Mouse (Mus musculus): ENCODE results near the gene Mff.

Mff gene

GRCm38 (mm10) chr1:82724339-82725025 is at the start of gene Mff:
Gene Mff, plus strand, starts transcription at chr1:82724890.
- DNase-seq (ENCODE audit: low spot score): peak; percentile 91

- DNase-seq (ENCODE audit: low spot score): no peak
Measured at GRCm38 (mm10) chr1:82686328-82686727, 38.4 kb upstream of the Mff start.

GRCm38 (mm10) chr1:82686866-82687265 is 37.8 kb upstream of the Mff start:
- DNase-seq (ENCODE audit: low spot score): no peak

GRCm38 (mm10) chr1:82687931-82688330 is 36.8 kb upstream of the Mff start:
- DNase-seq (ENCODE audit: low spot score): no peak

- DNase-seq (ENCODE audit: low spot score): no peak
Measured at GRCm38 (mm10) chr1:82695915-82696314, 28.8 kb upstream of the Mff start.

GRCm38 (mm10) chr1:82717816-82718512 is 6.7 kb upstream of the Mff start:
- no peak for DNase-seq (ENCODE audit: low spot score)

- DNase-seq (ENCODE audit: low spot score): peak; percentile 44
Measured at GRCm38 (mm10) chr1:82725026-82725874, 560 bp downstream of the Mff start.

GRCm38 (mm10) chr1:82725875-82726185 is 1.1 kb downstream of the Mff start:
- DNase-seq (ENCODE audit: low spot score): no peak

GRCm38 (mm10) chr1:82726482-82726881 is 1.8 kb downstream of the Mff start:
- DNase-seq (ENCODE audit: low spot score): no peak

- no peak for DNase-seq (ENCODE audit: low spot score)
Measured at GRCm38 (mm10) chr1:82733357-82733756, 8.7 kb downstream of the Mff start.

- DNase-seq (ENCODE audit: low spot score): no peak
Measured at GRCm38 (mm10) chr1:82738066-82738465, 13.4 kb downstream of the Mff start.

- no peak for DNase-seq (ENCODE audit: low spot score)
Measured at GRCm38 (mm10) chr1:82741539-82741938, 16.8 kb downstream of the Mff start.

- no peak for DNase-seq (ENCODE audit: low spot score)
Measured at GRCm38 (mm10) chr1:82743962-82744361, 19.3 kb downstream of the Mff start.

GRCm38 (mm10) chr1:82746408-82746807 is 21.7 kb downstream of the Mff start:
- no peak for DNase-seq (ENCODE audit: low spot score)

- DNase-seq (ENCODE audit: low spot score): no peak
Measured at GRCm38 (mm10) chr1:82747714-82748452, 23.2 kb downstream of the Mff start.

- DNase-seq (ENCODE audit: low spot score): no peak
Measured at GRCm38 (mm10) chr1:82759520-82759919, 34.8 kb downstream of the Mff start.

- DNase-seq (ENCODE audit: low spot score): no peak
Measured at GRCm38 (mm10) chr1:82761454-82762169, 36.9 kb downstream of the Mff start.

GRCm38 (mm10) chr1:82762274-82762673 is 37.6 kb downstream of the Mff start:
- no peak for DNase-seq (ENCODE audit: low spot score)

GRCm38 (mm10) chr1:82766227-82766626 is 41.5 kb downstream of the Mff start:
- DNase-seq (ENCODE audit: low spot score): no peak

- DNase-seq (ENCODE audit: low spot score): no peak
Measured at GRCm38 (mm10) chr1:82766641-82767040, 42.0 kb downstream of the Mff start.

GRCm38 (mm10) chr1:82768269-82768668 is 43.6 kb downstream of the Mff start, which contains the start of gene Tm4sf20:
Gene Tm4sf20, minus strand, starts transcription at chr1:82768461.
- DNase-seq (ENCODE audit: low spot score): no peak
